Mouse (Mus musculus) small intestine, adult 10 weeks (tissue): ENCODE measurements around the gene Osbpl6. TPM values are rescaled to one million over a fixed set of nuclear protein-coding genes. Genes with fewer than 3 reads are reported as not detected.

Experiments
- polyA plus RNA-seq: library from polyadenylated mRNA; stranded (reverse); fragments of 350-450 nt; fragmentation: Illumina TruSeq; extraction: RNeasy Lipid Tissue Mini Kit (QIAGEN cat#74804); gene quantifications from one replicate; pipeline ENCODE4 v1.2.3, GENCODE M21; 2014; ENCODE audit warnings: low replicate concordance

Osbpl6 gene
- polyA plus RNA-seq: 71.2 TPM

GRCm38 (mm10) chr2:76406151-76406936 lies at the start of gene Osbpl6:
Osbpl6 (plus strand) TSS chr2:76406508.

GRCm38 (mm10) chr2:76360226-76360625 lies 46.1 kb upstream of the Osbpl6 start, which contains the start of gene Cyct:
Cyct (minus strand) TSS chr2:76360450.

GRCm38 (mm10) chr2:76369821-76370655 lies 36.3 kb upstream of the Osbpl6 start, which contains the start of gene Rbm45:
Rbm45 (plus strand) TSS chr2:76369984.

GRCm38 (mm10) chr2:76647883-76648570 lies 241.7 kb downstream of the Osbpl6 start, which contains the start of the genes Prkra and Pjvk:
Prkra (minus strand) TSS chr2:76648015.
Pjvk (plus strand) TSS chr2:76648476.

Other genes starting within 250 kb of the Osbpl6 start
- 1.9 TPM for gene Pde11a, start 67.7 kb upstream of the Osbpl6 start, polyA plus RNA-seq
- gene Cyct, start 46.1 kb upstream of the Osbpl6 start, polyA plus RNA-seq: 0.78 TPM
- 36.2 TPM for gene Rbm45, start 36.5 kb upstream of the Osbpl6 start, polyA plus RNA-seq
- 47.2 TPM for gene Prkra, start 241.5 kb downstream of the Osbpl6 start, polyA plus RNA-seq
- gene Pjvk, start 242.0 kb downstream of the Osbpl6 start, polyA plus RNA-seq: not detected